Mouse (Mus musculus): ENCODE results near the gene Sardh. TPM values are rescaled to one million over a fixed set of nuclear protein-coding genes. Genes with fewer than 3 reads are reported as not detected.

Sardh gene
- polyA plus RNA-seq, 1 experiment from 2014 or later: 4.8 TPM

- Histone ChIP-seq H3K9ac (ENCODE audit: low read depth, low read length) (no peak overlapping the region), H3K9me3 (replicated peaks; ENCODE audit: control insufficient read depth, low read length, poor library complexity, severe bottlenecking) (no peaks in the 10 kb centered on the region), H3K36me3 (ENCODE audit: control insufficient read depth, insufficient read depth, low read length) (no peaks in the 10 kb centered on the region), H3K4me2 (ENCODE audit: low read length) (no peak overlapping the region), H3K4me1 (ENCODE audit: control insufficient read depth, insufficient read depth, low read length) (no peaks in the 10 kb centered on the region), H3K4me3 (ENCODE audit: low read depth, low read length) (no peak overlapping the region), H3K27ac (ENCODE audit: low read length) (no peak overlapping the region), H3K27me3 (ENCODE audit: control insufficient read depth, insufficient read depth, low read depth, low read length) (no peaks in the 10 kb centered on the region)
- no peak for ATAC-seq
- WGBS: 80% methylated on average over 2 of the region's 2 CpGs
Measured at GRCm38 (mm10) chr2:27166074-27166473, 82.1 kb downstream of the Sardh start.

GRCm38 (mm10) chr2:27164796-27165590 lies 83.1 kb downstream of the Sardh start, which contains the start of gene Dbh:
Gene Dbh (plus strand): TSS chr2:27165233.
- Histone ChIP-seq H3K9me3 (replicated peaks; ENCODE audit: control insufficient read depth, low read length, poor library complexity, severe bottlenecking) (no peaks in the 10 kb centered on the region), H3K36me3 (ENCODE audit: control insufficient read depth, insufficient read depth, low read length) (no peaks in the 10 kb centered on the region), H3K27ac (ENCODE audit: low read length) (no peak within 1 kb of the TSS), H3K9ac (ENCODE audit: low read depth, low read length) (no peak within 1 kb of the TSS), H3K4me1 (ENCODE audit: control insufficient read depth, insufficient read depth, low read length) (no peaks in the 10 kb centered on the region), H3K27me3 (ENCODE audit: control insufficient read depth, insufficient read depth, low read depth, low read length) (no peaks in the 10 kb centered on the region), H3K4me2 (ENCODE audit: low read length) (no peak within 1 kb of the TSS), H3K4me3 (ENCODE audit: low read depth, low read length) (no peak within 1 kb of the TSS)
- ATAC-seq: no peak
- WGBS: 84% methylated on average over 12 of the region's 12 CpGs

DNA sequence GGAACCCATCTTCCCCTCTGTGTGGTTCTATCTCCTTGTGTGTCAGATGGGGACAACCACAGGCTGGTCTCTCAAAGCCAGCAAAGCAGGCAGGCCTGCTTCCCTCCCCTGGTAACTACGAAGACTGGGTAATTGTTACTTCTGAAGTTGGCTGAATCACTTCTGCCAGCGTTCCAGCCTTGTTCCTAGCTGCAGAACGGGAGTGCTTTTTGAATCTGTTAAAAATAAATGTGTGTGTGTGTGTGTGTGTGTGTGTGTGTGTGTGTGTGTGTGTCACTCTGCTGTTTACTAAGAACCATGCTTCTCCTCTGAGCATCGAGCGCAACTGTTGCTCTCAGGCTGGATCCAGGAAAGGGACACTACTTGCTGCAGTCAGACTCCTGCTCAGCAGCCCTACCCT lies 84.3 kb downstream of the Sardh start:
- ATAC-seq: no peak
- Histone ChIP-seq H3K9ac (ENCODE audit: low read depth, low read length) (no peak overlapping the region), H3K36me3 (ENCODE audit: control insufficient read depth, insufficient read depth, low read length) (no peaks in the 10 kb centered on the region), H3K27ac (ENCODE audit: low read length) (no peak overlapping the region), H3K4me3 (ENCODE audit: low read depth, low read length) (no peak overlapping the region), H3K4me2 (ENCODE audit: low read length) (no peak overlapping the region), H3K4me1 (ENCODE audit: control insufficient read depth, insufficient read depth, low read length) (no peaks in the 10 kb centered on the region), H3K27me3 (ENCODE audit: control insufficient read depth, insufficient read depth, low read depth, low read length) (no peaks in the 10 kb centered on the region), H3K9me3 (replicated peaks; ENCODE audit: control insufficient read depth, low read length, poor library complexity, severe bottlenecking) (no peaks in the 10 kb centered on the region)
- WGBS: 66% methylated on average over 5 of the region's 5 CpGs

DNA sequence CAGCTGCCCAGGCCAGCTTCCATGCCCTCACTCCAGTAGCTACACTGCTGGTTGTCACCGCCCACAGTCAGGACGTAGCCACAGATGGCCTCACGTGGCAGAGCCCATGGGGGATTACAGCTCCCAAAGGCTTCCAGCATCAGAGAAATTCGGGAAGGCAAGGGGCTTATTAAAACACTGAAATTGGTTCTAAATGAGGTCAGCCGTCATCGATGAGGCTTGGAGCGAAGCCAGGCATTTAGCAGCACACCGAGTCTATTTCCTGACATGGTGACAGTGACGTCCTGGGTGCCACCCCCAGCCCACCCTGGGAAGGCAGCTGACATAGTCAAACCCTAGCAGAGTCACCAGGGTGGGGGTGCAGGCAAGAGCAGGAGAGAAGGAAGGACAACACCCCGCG lies 85.5 kb downstream of the Sardh start:
- H3K4me2 ChIP-seq (ENCODE audit: low read length): no peak overlapping the region
- WGBS: 50% methylated on average over 11 of the region's 11 CpGs
- no peaks in the 10 kb centered on the region for H3K27me3 ChIP-seq (ENCODE audit: control insufficient read depth, insufficient read depth, low read depth, low read length)
- ATAC-seq: no peak
- H3K27ac ChIP-seq (ENCODE audit: low read length): no peak overlapping the region
- no peaks in the 10 kb centered on the region for H3K4me1 ChIP-seq (ENCODE audit: control insufficient read depth, insufficient read depth, low read length)
- no peak overlapping the region for H3K9ac ChIP-seq (ENCODE audit: low read depth, low read length)
- no peaks in the 10 kb centered on the region for H3K9me3 ChIP-seq (replicated peaks; ENCODE audit: control insufficient read depth, low read length, poor library complexity, severe bottlenecking)
- H3K36me3 ChIP-seq (ENCODE audit: control insufficient read depth, insufficient read depth, low read length): no peaks in the 10 kb centered on the region
- H3K4me3 ChIP-seq (ENCODE audit: low read depth, low read length): no peak overlapping the region

DNA sequence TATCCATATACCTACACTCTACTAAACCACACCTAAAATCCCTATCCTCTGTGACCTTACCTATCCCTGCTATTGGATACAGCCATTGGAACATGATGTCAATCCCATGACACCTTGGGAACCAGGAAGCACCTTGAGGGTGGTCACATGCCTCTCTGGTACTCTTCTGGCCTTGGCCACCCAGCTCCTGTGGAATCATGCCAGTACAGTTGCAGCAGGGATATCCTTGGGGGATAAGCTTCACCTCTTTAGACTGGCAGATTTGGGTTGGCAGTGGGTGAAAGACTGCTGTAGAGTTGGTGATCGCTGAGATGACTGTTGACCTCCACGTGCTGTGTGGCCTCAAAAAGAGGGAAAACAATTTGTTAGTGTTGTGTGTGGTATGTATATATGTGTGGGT lies 86.6 kb downstream of the Sardh start:
- no peak overlapping the region for H3K9ac ChIP-seq (ENCODE audit: low read depth, low read length)
- H3K4me2 ChIP-seq (ENCODE audit: low read length): no peak overlapping the region
- WGBS: 85% methylated on average over 2 of the region's 2 CpGs
- no peaks in the 10 kb centered on the region for H3K36me3 ChIP-seq (ENCODE audit: control insufficient read depth, insufficient read depth, low read length)
- H3K4me3 ChIP-seq (ENCODE audit: low read depth, low read length): no peak overlapping the region
- ATAC-seq: no peak
- no peaks in the 10 kb centered on the region for H3K9me3 ChIP-seq (replicated peaks; ENCODE audit: control insufficient read depth, low read length, poor library complexity, severe bottlenecking)
- no peaks in the 10 kb centered on the region for H3K4me1 ChIP-seq (ENCODE audit: control insufficient read depth, insufficient read depth, low read length)
- no peak overlapping the region for H3K27ac ChIP-seq (ENCODE audit: low read length)
- no peaks in the 10 kb centered on the region for H3K27me3 ChIP-seq (ENCODE audit: control insufficient read depth, insufficient read depth, low read depth, low read length)

- Histone ChIP-seq H3K9me3 (replicated peaks; ENCODE audit: control insufficient read depth, low read length, poor library complexity, severe bottlenecking) (no peaks in the 10 kb centered on the region), H3K27me3 (ENCODE audit: control insufficient read depth, insufficient read depth, low read depth, low read length) (no peaks in the 10 kb centered on the region), H3K4me1 (ENCODE audit: control insufficient read depth, insufficient read depth, low read length) (0 out of 2 replicates have a peak, but pooled peaks cover 4% of the 10 kb centered on the region), H3K4me2 (ENCODE audit: low read length) (no peak overlapping the region), H3K4me3 (ENCODE audit: low read depth, low read length) (no peak overlapping the region), H3K36me3 (ENCODE audit: control insufficient read depth, insufficient read depth, low read length) (no peaks in the 10 kb centered on the region), H3K9ac (ENCODE audit: low read depth, low read length) (no peak overlapping the region), H3K27ac (ENCODE audit: low read length) (no peak overlapping the region)
- 34% methylated on average over 6 of the region's 6 CpGs for WGBS
- no peak for ATAC-seq
Measured at GRCm38 (mm10) chr2:27156596-27156995, 91.5 kb downstream of the Sardh start.

DNA sequence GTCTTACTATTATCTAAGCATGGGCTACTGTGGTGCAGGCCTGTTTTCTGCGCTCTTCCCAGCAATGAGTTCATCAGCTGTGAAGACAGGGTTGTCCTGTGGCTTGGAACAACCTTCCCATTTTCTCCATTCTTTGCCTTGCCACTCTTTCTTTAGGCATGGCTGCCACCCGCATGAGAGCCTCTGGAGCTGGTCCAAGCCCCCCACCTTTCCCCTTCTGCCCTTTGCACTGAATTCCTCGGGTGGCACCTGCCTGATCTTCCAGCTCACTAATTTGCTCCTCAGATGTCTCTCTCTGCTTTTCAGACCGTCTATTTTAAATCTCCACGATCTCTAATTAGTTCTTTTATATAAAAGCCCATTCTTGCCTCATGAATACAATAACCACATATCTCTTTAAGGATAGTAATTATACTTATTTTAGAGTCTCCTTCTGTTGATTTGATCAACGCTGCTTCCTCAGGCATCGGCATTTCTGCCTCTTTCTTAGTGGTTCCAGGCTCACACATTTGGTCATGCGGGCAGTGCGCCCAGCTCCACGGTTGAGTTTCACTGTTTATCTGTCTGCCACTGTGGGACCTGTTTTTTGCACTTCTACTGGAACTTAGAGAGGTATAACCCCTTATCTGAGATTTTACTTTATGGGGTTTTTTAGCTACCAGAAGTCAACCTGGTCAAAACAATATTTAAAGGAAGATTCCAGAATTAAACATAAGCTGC lies 93.5 kb downstream of the Sardh start:
- ATAC-seq: no peak
- Histone ChIP-seq H3K36me3 (ENCODE audit: control insufficient read depth, insufficient read depth, low read length) (no peaks in the 10 kb centered on the region), H3K4me3 (ENCODE audit: low read depth, low read length) (no peak overlapping the region), H3K9me3 (replicated peaks; ENCODE audit: control insufficient read depth, low read length, poor library complexity, severe bottlenecking) (no peaks in the 10 kb centered on the region), H3K4me2 (ENCODE audit: low read length) (no peak overlapping the region), H3K9ac (ENCODE audit: low read depth, low read length) (no peak overlapping the region), H3K27me3 (ENCODE audit: control insufficient read depth, insufficient read depth, low read depth, low read length) (no peaks in the 10 kb centered on the region), H3K27ac (ENCODE audit: low read length) (no peak overlapping the region), H3K4me1 (ENCODE audit: control insufficient read depth, insufficient read depth, low read length) (peaks cover 4% of the 10 kb centered on the region; the same call in 1 of the 2 replicates)
- WGBS: 63% methylated on average over 10 of the region's 10 CpGs

DNA sequence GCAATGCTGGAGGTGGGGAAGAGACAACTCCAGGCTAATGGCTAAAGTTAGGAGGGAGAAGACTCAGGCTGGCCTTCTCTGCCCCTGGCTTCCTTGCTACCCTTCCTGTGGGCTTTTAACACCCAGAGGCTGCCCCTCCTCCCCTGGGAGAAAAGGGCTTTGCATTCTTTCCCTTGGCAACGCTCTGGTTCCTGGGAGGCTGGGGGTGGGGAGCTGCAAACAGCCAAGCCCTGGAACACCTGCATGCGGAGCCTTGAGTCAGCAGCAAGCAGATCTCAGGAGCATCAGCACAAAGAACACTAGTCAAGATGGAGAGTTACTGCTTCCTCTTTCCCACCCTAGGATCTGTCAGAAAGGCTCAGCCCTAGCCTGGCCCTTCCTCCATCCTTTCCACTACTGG lies 98.7 kb downstream of the Sardh start:
- H3K4me1 ChIP-seq (ENCODE audit: control insufficient read depth, insufficient read depth, low read length): peaks cover 9% of the 10 kb centered on the region
- H3K27me3 ChIP-seq (ENCODE audit: control insufficient read depth, insufficient read depth, low read depth, low read length): no peaks in the 10 kb centered on the region
- H3K4me3 ChIP-seq (ENCODE audit: low read depth, low read length): no peak overlapping the region
- WGBS: 0% methylated on average over 2 of the region's 2 CpGs
- no peak overlapping the region for H3K9ac ChIP-seq (ENCODE audit: low read depth, low read length)
- H3K9me3 ChIP-seq (replicated peaks; ENCODE audit: control insufficient read depth, low read length, poor library complexity, severe bottlenecking): no peaks in the 10 kb centered on the region
- H3K36me3 ChIP-seq (ENCODE audit: control insufficient read depth, insufficient read depth, low read length): no peaks in the 10 kb centered on the region
- H3K4me2 ChIP-seq (ENCODE audit: low read length): no peak overlapping the region
- H3K27ac ChIP-seq (ENCODE audit: low read length): no peak overlapping the region
- no peak for ATAC-seq

DNA sequence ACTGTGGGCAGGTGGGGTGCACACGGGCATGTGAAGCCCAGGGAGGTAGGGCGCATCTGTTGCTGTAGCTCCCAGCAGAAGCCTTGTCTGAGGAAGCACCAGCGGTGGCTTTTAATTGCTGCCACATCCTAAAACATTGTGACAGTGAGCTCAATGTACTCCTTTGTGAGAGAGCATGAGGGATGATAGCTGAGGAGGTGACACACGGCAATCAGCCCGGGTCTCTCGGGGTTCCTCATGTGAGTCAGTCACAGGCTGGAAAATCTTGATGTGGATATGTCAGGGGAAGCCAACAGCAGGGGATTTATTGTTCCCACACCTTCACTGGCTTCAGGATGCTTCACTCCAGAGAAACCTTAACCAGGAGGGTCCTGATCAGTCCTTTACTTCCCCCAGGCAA lies 101.3 kb downstream of the Sardh start:
- no peaks in the 10 kb centered on the region for H3K36me3 ChIP-seq (ENCODE audit: control insufficient read depth, insufficient read depth, low read length)
- H3K27ac ChIP-seq (ENCODE audit: low read length): no peak overlapping the region
- no peak for ATAC-seq
- H3K4me3 ChIP-seq (ENCODE audit: low read depth, low read length): no peak overlapping the region
- no peaks in the 10 kb centered on the region for H3K9me3 ChIP-seq (replicated peaks; ENCODE audit: control insufficient read depth, low read length, poor library complexity, severe bottlenecking)
- no peak overlapping the region for H3K4me2 ChIP-seq (ENCODE audit: low read length)
- no peak overlapping the region for H3K9ac ChIP-seq (ENCODE audit: low read depth, low read length)
- peaks cover 1% of the 10 kb centered on the region; the same call in 1 of the 2 replicates for H3K27me3 ChIP-seq (ENCODE audit: control insufficient read depth, insufficient read depth, low read depth, low read length)
- 83% methylated on average over 6 of the region's 6 CpGs for WGBS
- peaks cover 9% of the 10 kb centered on the region for H3K4me1 ChIP-seq (ENCODE audit: control insufficient read depth, insufficient read depth, low read length)
